Mouse (Mus musculus): ENCODE results near the gene Slc31a1. TPM values are rescaled to one million over a fixed set of nuclear protein-coding genes. Genes with fewer than 3 reads are reported as not detected.

Slc31a1 gene
- 10 to 100 TPM; 10.7 to 11.3 TPM for total RNA-seq (2021)
- long read RNA-seq, experiment 1, transcript Slc31a1-201 (5 exons, 3,718 nt), result major isoform, 42 of 42 reads
- long read RNA-seq, experiment 1, partial matches to known transcripts, result 0 of 42 reads
- long read RNA-seq, experiment 1, other reads (novel, unspliced or antisense), result 0 of 42 reads
- long read RNA-seq, experiment 2, transcript Slc31a1-201 (5 exons, 3,718 nt), result major isoform, 31 of 33 reads
- long read RNA-seq, experiment 2, partial matches to known transcripts, result 0 of 33 reads
- long read RNA-seq, experiment 2, other reads (novel, unspliced or antisense), result 2 of 33 reads

DNA sequence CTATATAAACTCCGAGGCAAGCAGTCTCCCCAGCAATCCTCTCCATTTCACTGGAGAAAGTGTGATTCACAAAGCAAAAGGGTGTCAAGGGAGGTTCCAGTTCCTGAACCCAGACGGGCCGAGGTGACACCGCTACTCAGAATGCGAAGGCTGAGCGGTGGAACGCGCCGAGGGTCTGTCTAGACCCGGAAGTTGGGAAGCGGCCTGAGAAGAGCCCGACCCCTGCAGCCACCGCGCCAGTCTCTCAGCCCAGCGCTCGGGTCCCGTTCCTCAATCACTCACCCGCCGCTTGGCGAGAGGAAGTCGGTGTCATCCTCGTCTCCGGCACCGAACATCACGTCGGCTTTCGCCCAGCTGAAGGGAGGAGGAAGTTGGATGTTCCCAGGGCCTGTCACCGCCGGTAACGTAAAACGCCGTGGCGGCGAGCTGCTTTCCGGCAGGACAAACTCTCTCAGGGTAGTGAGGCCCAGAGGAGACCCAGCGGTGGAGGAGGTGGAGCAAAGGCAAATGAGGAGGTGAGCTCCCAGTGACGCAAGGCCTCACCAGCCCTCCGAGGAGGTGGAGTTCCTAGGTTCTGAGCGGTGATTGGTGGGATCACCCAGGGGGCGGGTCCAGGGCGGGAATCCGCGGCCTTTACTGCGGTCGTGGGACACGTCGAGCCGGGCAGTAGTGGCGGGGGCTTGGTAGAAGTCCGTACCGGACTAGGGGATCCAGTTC is at the start of gene Slc31a1, which contains the start of gene Fkbp15:
Gene Slc31a1, plus strand, starts transcription at position 640 of the 717 bp plus-strand sequence.
Gene Fkbp15, minus strand, starts transcription at position 461 of the 717 bp plus-strand sequence.
- peak; percentile 96 to 97 for DNase-seq (ENCODE audit: low spot score in 2 of 2)

DNA sequence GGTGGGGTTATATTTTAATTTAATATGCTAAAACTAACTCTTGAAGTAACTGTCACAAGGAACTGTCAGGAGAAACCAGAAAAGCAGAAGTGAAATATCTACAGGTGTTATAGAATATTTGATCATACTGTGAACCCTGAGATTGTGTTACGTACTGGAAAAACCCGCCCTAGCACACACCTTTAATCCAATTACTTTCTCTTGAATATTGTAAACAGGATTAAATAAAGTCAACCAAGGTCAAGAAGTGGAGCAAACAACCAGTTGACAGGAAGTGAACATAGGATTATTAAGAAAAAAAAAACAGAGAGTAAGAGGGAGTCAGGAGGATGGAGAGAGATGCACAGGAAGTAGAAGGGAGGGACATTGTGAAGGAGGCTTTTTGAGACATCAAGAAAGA is 47.7 kb upstream of the Slc31a1 start:
- no peak for DNase-seq (ENCODE audit: low spot score in 2 of 2)

DNA sequence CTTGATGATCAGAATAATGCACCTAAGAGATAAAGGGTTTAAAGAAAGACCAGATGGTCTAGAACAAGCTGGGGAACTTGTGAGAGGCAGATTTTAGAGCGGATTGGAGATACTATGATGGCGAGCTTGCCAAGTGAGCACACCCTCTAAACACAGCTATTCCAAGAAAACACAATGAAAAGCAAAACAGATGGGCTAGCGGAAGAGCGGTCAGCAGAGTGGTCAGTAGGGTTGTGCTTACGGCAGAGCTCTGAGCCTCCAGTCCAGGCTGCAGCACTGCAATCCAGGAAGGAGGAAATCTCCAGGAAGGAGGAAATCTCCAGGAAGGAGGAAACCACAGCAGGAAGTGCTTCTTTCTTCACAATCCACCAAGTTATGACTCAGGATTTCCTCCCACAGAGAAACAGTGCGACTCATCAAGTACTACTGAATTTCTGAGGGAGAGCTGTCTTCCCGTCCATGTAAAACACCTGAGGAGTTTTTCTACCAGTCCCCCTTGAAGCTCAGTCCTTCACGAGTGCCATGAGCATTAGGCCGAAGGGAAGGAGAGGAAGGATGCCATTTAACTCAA is 46.8 kb upstream of the Slc31a1 start:
- DNase-seq (ENCODE audit: low spot score in 2 of 2), result no peak

DNA sequence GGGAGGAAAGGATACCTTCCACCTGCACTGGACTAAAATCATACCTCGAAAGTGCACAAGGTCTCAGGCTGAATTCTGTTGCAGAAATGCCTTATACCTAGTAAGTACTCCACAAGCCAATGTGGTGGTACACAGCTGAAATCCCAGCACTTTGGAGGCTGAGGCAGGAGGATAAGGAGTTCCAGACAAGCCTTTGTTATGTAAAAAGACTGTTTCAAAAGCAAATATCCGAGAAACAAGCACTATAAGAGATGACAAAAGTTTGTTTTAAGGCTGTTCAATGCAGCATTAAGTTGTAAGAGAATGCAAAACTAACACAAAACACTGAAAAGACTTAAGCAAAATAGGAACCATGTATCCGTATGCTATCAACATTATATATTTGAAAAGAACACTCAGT is 46.0 kb upstream of the Slc31a1 start:
- DNase-seq (ENCODE audit: low spot score in 2 of 2), result no peak

DNA sequence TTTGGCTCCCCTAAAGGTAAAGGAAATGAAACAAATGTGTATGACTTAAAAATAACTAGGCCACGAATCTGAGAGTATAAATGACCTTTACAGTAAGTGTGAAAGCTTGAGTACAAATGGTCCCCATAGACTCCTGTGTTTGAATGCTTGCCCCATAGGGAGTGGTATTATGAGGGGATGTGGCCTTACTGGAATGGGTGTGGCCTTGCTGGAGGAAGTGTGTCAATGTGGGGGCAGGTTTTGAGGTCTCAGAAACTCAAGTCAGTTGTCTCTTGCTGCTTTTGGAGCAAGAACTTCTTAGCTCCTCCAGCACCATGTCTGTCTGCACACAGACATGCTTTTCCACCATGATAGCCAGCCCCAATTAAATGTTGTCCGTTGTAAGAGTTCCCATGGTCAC is 44.1 kb upstream of the Slc31a1 start:
- no peak for DNase-seq (ENCODE audit: low spot score in 2 of 2)

DNA sequence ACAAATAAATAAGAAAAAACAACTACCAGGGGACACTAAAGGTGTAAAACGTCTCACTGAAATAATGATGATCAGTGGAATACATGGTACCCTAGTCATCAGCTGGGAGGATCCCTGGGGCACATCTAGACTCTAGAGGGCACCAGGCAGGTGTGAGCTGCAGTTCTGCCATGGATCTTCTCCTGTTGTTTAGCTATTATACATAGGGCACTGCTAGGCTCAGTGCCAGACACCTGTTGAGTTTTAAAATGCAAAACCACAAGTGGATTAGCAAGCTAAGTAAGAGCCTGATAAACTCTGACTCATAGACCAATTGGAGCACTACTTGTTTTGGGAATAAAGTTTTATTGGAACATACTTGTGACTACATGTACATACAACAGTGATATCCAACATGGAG is 42.2 kb upstream of the Slc31a1 start:
- no peak for DNase-seq (ENCODE audit: low spot score in 2 of 2)

DNA sequence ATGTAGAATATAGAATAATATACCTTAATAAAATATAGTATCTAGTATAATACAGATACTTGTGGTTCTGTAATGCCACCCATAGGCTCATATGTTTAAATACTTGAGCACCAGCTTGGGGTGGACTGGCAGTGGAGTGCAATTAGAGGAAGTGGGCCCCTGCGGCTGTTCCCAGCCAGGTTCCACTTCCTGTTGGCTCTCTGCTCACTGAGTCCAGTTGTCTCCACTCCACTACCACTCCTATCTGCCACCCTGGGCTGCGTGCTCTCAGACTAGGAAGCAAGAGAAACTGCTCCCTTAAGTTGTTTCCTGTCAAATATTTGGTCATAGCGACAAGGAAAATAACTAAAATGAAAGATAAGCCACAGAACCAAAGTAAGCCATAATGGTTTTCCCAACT is 37.8 kb upstream of the Slc31a1 start:
- no peak for DNase-seq (ENCODE audit: low spot score in 2 of 2)

DNA sequence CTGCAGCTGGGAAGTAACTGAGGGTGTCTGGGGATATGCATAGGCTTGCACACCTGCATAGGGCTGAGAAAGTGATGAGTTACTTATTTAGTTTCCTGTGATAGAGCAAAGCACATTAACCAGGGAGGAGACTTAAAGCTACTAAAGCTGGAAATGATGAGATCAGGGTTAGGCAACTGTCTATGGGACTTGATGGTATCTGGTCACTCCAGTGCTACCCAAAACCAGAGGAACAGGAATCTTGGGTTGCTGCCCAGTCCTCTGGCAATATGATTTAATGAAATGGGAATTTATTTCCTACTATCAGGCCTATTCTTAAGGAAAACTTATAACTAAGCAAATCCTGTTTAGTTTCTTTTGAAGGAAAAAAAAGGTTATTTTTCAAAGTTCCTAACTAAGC is 34.4 kb upstream of the Slc31a1 start:
- no peak for DNase-seq (ENCODE audit: low spot score in 2 of 2)

DNA sequence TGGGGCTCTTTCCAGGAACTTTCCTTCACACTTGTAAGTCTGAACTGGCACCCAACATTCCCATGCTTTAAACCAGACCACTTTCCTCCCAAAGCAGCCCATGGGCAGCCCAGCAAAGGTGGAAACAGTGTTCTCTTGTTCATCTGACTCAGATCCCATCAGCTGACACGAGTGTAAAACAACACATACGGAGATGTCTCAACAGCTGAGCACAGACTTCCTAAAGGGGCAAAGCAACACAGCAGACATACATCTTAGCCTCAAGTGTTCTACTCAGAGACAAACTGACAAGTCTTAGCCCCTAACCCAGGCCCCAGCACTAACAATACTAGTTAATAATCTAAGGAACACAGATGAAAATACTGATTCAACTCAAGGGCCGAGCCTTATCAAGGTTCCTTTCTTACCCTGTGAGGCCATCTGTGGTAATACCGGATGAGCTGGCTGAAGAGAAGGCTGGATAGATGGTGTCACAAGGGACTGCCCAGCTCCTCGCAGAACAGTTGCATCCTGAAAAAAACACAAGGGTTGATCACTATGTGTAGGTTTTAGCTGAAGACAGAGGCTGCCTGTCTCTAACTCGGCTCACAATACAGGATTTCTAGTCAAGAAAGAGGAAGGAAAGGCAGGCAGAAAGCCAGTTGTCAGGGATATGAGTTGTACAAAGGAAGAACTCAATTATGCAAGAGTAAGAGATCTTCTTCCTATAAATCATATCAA is 31.4 kb upstream of the Slc31a1 start:
- no peak for DNase-seq (ENCODE audit: low spot score in 2 of 2)

DNA sequence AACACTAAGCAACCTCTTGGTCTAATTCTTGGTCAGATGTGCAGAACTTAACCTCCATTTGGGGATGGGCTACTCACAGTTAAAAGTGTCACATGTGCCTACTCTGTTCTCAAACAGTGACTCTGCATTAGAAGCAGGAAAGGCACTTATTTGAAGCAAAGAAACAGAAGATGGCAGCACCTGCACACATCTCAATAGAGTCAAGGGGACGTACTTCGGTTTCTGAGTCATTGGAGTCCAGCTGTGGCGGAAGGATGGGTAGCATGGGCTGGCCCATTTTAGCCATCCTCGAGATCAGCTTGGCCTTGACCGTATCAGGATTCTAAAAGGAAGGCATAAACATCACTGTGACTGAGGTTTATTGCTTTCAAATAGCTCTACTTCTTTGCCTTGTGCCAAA is 28.6 kb upstream of the Slc31a1 start:
- DNase-seq (ENCODE audit: low spot score in 2 of 2), result no peak

DNA sequence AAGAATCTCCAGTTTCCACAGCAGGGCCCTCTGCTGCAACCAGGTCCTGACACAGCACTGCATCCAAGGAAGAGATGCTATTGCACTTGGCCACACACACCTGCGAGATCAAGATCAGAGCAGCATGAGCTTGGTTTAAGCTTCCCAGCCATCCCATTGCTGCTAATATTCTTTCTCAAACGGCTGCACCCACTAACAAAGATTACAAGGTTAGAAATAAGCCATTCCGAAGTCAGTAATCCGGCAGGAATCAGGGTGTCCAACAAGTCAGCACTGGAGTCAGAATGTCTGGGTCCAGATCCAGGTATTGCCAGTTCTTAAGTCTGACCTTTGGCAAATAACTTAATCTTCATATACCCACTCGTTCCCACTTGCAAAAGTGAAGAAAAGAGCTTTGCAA is 22.0 kb upstream of the Slc31a1 start:
- no peak for DNase-seq (ENCODE audit: low spot score in 2 of 2)

DNA sequence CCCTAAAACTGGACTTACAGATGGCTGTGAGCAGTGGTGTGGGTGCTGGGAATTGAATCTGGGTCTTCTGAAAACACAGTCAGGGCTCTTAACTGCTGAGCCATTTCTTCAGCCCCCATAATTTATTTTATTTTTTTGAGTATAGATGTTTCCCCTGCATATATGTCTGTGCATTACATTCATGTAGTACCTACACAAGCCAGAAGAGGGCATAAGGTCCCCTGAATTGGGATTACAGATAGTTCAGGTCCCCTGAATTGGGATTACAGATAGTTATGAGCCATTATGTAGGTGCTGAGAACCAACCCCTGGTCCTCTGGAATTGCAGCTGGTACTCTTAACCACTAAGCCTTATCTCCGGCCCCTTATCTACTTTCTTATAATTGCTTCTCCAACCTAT is 16.5 kb upstream of the Slc31a1 start:
- no peak for DNase-seq (ENCODE audit: low spot score in 2 of 2)

DNA sequence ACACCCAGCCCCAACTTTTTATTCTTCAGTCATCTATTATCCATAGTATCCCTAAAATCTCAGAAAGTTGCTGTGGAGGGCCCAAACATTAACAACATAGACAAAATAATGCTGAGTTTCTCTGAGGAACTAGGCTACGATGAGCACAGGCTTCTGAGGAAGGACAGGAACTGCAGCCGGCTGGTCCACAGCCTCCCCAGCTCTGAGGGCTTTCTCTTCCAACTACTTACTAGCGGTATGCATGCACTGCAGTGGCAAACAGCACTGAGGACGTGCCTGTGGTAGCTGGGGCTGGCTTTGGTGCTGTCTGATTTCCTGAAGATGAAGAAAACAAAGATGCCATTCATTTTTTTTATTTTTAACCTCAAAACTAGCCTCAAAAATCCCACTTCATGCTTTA is 14.7 kb upstream of the Slc31a1 start:
- DNase-seq (ENCODE audit: low spot score in 2 of 2), result no peak

DNA sequence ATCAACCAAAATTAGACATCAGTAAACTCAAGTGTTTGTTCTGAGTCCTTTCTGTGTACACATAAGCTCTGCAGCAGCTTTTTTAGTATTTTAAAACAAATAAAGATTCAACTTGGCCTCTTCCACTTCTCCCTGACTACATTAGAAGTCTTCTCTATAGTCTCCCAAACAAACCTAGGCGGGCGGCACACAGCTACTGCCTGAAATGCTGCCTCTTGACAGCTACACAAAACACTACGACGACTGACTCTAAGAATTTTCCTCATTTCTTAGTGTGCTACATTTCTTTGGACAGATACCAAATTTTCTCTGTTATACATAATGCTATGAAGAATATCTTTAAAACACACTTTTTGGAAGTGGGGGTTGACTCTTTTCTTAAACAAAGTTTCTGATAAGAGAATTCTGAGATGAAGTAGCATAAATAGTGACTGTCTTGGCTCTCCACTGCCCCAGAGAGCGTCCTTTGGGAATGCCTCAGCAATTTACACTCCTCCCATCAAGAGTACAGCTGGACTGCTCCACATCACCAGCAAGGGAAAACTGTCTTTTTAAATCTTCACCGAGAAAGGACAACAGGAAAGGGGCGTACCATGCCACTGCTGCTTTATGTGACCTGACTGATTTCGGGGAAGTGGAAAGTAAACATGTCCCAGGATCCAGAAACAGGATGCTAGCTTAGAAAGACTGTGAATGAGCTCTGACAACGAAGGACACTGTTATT is 12.8 kb upstream of the Slc31a1 start:
- no peak for DNase-seq (ENCODE audit: low spot score in 2 of 2)

DNA sequence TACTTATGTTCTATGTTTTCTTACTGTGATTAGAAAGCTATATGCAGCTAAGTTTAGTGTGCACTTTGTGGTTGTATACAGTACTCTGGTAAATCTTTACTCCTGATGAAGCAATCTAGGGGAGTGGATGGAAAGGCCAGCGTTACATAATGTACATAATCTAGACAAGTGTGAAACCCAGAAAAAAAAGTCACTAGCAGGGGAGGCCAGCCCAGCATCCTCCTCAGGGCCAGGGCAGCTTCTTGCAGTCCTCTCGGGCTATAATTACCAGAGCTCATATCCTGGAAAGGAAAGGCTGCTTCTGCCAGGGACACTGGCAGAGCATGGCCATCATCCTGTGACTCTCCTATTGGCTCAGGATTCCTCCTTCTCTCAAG is 12.2 kb upstream of the Slc31a1 start:
- no peak for DNase-seq (ENCODE audit: low spot score in 2 of 2)

DNA sequence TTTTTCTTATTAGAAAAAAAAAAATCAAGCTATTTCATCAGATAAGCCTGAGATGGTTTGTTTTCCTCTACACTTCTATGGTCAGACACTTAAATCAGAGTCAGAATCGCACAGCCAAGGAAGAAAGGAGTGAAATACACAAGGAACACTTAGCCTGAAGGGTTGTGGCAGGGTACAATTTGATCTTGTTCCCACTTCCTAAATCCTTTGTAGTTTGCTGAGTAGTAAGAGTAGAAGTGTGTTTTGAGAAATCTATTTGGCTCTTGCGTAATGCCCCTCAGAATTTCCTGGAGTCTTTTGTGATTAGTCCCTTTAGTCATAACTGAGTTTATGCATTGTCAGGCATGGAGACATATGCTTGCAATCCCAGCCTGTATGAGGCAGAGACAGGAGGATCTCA is 11.2 kb upstream of the Slc31a1 start:
- DNase-seq (ENCODE audit: low spot score in 2 of 2), result no peak

DNA sequence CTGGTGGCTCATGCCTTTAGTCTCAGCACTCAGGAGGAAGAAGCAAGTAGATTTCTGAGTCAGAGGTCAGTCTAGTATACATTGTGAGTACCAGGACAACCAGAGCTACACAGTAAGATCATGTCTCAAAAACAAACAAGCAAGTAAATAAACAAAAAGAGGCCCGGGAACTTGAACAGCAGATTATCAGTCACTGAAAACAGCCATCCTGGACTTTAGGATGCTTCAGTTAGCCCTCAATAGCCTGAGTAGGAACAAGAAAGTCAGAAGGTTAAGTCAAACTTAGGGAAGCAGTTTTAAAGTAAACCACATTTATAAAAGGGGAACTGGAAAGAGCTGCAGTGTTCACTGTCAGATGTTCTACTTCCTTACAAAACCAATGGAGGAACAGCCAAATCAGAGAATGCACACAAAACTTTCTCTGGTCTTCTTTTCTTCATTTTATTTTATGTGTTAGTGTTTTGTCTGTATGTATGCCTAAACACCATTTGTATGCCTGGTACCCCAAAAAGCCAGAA is 2.8 kb upstream of the Slc31a1 start:
- DNase-seq (ENCODE audit: low spot score in 2 of 2), result no peak

DNA sequence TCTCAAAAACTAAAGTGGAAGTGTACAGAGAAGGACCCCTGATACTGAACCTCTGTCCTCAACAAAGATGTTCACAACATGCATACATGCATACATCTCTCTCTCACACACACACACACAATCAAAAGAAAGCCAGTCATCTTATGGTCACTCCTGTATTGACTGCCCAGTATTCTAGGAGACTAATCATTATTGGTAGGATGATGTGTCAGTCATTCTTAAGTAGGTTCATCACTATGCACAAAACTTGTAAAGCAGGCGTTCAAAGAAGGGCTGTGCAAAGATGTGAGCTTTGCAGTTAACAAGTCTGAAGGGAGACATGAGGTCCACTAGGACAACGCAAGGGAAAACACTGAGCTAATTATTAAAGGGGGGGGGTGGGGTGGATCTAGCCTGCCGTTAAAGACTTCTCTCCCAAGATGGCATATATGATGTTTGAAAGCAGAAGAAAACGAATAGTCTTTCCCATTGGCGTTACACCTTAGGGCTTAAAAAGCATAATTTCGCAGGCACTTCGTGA is 1.2 kb upstream of the Slc31a1 start:
- no peak for DNase-seq (ENCODE audit: low spot score in 2 of 2)

DNA sequence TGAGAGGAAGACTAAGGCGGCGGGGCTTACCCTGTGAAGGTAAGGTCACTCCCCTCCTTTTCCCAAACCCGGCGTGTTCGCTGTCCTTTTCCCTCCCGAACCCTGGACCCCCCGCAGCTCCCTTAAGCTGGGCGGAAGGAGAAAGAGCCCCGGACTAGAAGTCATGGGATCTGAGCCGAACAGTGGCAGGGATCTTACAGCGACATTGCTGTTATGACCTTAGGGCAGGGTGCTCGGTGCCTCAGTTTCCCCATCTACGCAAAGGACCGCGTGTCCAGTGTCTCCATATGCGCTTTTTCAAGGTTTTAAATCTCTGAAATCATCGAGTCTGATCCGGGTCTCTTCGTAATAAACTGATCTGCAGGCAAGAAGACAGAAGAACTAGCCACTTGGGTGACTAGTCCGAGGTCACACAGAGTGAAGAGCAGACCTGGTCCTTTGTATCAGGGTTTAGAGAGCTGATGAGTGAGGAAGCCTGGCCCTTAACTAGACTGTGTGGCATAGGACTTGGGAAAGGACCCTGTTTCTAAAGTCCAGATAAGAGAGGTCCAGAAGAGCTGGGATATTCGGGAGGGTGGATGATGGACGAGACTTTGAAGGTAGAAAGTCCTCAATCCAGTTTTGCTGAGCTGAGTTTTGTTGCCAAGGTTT is 403 bp downstream of the Slc31a1 start:
- no peak for DNase-seq (ENCODE audit: low spot score in 2 of 2)

DNA sequence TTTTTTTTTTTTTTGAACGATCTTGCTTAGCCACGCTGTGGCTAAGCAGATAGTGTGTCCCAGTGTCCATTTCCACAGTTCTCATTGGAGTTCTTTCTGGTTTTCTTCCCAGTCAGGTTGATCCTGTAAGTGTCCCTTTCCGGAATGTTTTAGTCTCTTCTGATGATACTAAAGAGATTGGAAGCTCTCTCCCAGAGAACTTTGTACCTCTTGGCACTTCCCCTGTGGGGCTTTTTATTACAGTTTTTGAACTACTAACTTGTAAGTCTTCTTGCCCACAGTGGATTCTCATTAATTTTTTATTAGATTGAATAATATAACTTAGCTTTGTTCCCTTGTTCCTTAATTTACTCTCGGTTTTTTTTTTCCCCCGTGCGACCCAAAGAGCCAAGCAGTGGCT is 1.0 kb downstream of the Slc31a1 start:
- no peak for DNase-seq (ENCODE audit: low spot score in 2 of 2)

Measured in left cerebral cortex, adult 18-20 months (tissue).